Mouse (Mus musculus): Measurements from ENCODE around the gene Sigmar1.
"Not testable (repeated sequence)": the region's sequence is repeated elsewhere in the genome, so short reads cannot be mapped to it uniquely, and the experiment has no call there.

DNA sequence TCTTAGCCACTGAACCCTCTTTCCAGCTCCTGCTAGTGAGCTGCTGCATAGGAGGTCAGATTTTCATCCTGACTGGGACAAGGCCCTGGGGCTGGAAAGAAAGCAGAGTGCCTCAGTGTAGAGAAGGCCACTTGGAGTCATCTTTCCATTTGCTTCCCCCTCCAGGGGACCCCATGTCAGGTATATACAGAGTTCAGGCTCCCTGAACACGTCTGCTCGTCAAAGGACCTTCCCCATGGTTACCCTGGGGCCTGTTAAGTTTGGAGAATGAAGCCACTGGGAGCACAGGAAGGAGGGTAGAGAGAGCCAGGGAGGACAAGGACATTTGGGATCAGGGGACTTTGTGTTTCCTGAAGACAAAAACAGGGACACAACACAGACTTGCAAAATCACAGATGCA lies 53.7 kb downstream of the Sigmar1 start:
- TF ChIP-seq CTCF, EP300 (IDR thresholded peaks at IDR 0.05): not testable (repeated sequence)

All from lung, postnatal 0 days (tissue).